Mouse (Mus musculus) heart, adult 2 months (tissue): ENCODE measurements around the gene Sptb.

ENCODE experiments used
- CTCF ChIP-seq: fragments of 200-600 bp; IDR thresholded peaks from 2 replicates; pipeline ENCODE4 v1.8.1; 2022; ENCODE audit warnings: antibody characterized with exemption, mild to moderate bottlenecking, moderate library complexity
- EP300 ChIP-seq: fragments of 200-500 bp; IDR thresholded peaks from 2 replicates; pipeline ENCODE4 v1.6.1; 2011; ENCODE audit warnings: low read depth, low read length, control low read depth; ENCODE audit not compliant: insufficient read depth
- POLR2A ChIP-seq: fragments of 200-500 bp; IDR thresholded peaks from 2 replicates; pipeline ENCODE4 v1.6.1; 2011; ENCODE audit warnings: mild to moderate bottlenecking, low read depth, low read length, control low read depth; ENCODE audit not compliant: insufficient read depth

GRCm38 (mm10) chr12:76684493-76684892, 25.9 kb downstream of the Sptb start:
- TF ChIP-seq CTCF (no peak; the same call in 1 of the 2 replicates), EP300 (no peak), POLR2A (no peak)
